Mouse (Mus musculus): Measurements from ENCODE around the gene Rbm41. TPM values are rescaled to one million over a fixed set of nuclear protein-coding genes. Genes with fewer than 3 reads are reported as not detected.

Rbm41 gene
- 38.1 TPM for total RNA-seq (2023)

GRCm38 (mm10) chrX:139997740-139998690, at the start of gene Rbm41:
TSS of gene Rbm41 (minus strand) at chrX:139998595.

DNA sequence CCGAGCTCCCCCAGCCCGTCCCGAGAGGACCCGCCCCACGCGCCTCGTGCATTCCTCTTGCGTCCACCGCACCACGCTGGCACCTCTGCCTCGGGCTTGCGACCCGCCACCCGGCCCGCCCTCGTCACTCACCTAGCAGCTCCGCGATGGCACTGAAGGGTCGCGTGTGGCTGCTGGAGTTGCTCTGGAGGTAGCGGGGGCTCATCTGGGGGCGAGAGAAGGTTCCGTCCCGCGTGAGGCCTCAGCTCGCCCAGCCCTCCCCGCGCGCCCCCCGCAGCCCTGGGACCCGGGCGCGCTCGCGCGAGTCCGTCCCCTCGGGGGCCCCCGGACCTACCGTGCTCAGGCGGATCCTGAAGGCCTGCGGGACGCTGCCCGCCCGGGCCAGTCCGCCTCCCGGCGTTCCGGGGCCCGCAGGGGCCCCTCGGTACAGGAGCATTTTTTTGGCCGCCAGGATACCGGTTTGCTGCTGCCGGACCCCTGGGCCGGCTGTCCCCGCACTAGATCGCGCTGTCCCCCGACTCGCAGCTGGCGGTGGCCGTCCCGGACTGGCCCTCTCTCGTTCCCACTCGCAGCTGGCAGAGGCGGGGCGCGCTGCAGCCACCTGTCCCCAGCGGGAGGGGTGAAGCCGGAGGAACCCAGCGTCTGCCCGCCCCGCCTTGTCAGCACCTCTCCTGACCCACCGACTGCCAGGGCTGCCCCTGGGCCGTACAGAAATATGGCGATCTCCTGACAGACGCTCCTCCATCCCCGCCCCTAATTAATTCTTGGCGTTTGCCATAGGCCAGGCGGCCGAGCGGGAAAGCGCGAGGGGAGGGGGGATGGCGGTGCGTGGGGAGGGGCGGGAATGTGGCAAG, 127.2 kb downstream of the Rbm41 start, which contains the start of gene Morc4:
Gene Morc4 (minus strand): TSS at position 740 of the 854 bp plus-strand sequence.

Other genes starting within 250 kb of the Rbm41 start
- gene Ripply1, start 216.2 kb downstream of the Rbm41 start, total RNA-seq (2023), result not detected
- gene Cldn2, start 197.8 kb downstream of the Rbm41 start, total RNA-seq (2023), result not detected
- not detected for gene Morc4, start 126.9 kb downstream of the Rbm41 start, total RNA-seq (2023)
- gene Nup62cl, start 64.1 kb upstream of the Rbm41 start, total RNA-seq (2023), result not detected
- gene Pih1h3b, start 64.3 kb upstream of the Rbm41 start, total RNA-seq (2023), result not detected

All from CD4-positive naive resting alpha-beta T cell, adult 76 days (primary cell).